Mouse (Mus musculus) stomach, postnatal 0 days (tissue): ENCODE measurements around the gene Hemk1.

ENCODE experiments used
- CTCF ChIP-seq: IDR thresholded peaks from 2 replicates; pipeline ENCODE4 v1.5.1; 2016; ENCODE audit warnings: antibody characterized with exemption, low read depth, mild to moderate bottlenecking, moderate library complexity
- EP300 ChIP-seq: optimal IDR thresholded peaks from 2 replicates; pipeline ENCODE3; 2016; ENCODE audit warnings: antibody characterized with exemption

DNA sequence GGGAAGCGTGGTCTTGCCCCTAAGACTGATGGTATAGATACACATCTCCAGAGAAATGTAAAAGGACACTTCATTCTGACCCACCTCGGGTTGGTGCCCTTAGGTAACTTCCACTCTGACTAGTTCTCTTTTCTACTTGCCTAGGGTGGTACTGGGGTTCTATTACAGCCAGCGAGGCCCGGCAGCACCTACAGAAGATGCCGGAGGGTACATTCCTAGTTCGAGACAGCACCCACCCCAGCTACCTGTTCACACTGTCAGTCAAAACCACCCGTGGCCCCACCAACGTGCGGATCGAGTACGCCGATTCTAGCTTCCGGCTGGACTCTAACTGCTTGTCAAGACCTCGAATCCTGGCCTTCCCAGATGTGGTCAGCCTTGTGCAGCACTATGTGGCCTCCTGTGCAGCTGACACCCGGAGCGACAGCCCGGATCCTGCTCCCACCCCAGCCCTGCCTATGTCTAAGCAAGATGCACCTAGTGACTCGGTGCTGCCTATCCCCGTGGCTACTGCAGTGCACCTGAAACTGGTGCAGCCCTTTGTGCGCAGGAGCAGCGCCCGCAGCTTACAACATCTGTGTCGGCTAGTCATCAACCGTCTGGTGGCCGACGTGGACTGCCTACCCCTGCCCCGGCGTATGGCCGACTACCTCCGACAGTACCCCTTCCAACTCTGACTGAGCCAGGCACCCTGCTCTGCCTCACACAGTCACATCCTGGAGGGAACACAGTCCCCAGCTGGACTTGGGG, 37.8 kb downstream of the Hemk1 start:
- TF ChIP-seq CTCF (no peak), EP300 (no peak)
